20 mouse cellular contexts compared by ENCODE assay signal in genomic region chr5:149028394-149028793, GRCm38 (mm10). TPM values are rescaled to one million over a fixed set of nuclear protein-coding genes. Genes with fewer than 3 reads are reported as not detected.
"Had no signal": no experiment of that assay in that cellular context is flagged by ENCODE, and none has a peak within 500 bp of the region (broad histone marks: within the 10 kb centered on the region; RNA-seq: fewer than 3 reads in every experiment).

No protein-coding gene starts in this region.

- H3K27ac ChIP-seq: kidney, postnatal 0 days; layer of hippocampus, adult 2 months; liver, embryonic 15.5 days; lung, embryonic 15.5 days; midbrain, embryonic 10.5 days; stomach, embryonic 15.5 days had no signal

- DNase-seq: kidney, adult 11 months; kidney, adult 9 months; layer of hippocampus, adult 9-11 months; lung, adult 18-20 months; lung, postnatal 10 days; lung, postnatal 36 days; midbrain, embryonic 14.5 days; right cerebral cortex, postnatal 4 days; thymus, postnatal 25 days had no signal

- H3K9ac ChIP-seq: limb, embryonic 15.5 days; liver, embryonic 15.5 days; lung, embryonic 15.5 days; stomach, embryonic 15.5 days had no signal

- H3K27me3 ChIP-seq: limb, embryonic 15.5 days; liver, embryonic 15.5 days; lung, embryonic 15.5 days; megakaryocyte, embryonic 14.5 days; stomach, embryonic 15.5 days had no signal

- H3K4me2 ChIP-seq: limb, embryonic 15.5 days; liver, embryonic 15.5 days; lung, embryonic 15.5 days; stomach, embryonic 15.5 days had no signal

- H3K36me3 ChIP-seq: limb, embryonic 15.5 days; liver, embryonic 15.5 days; lung, embryonic 15.5 days; midbrain, embryonic 10.5 days; stomach, embryonic 15.5 days had no signal

- ATAC-seq: inflammation-experienced regulatory T-cells, adult 6 months had no signal

- H3K4me3 ChIP-seq: layer of hippocampus, adult 2 months; limb, embryonic 15.5 days; liver, embryonic 15.5 days; lung, embryonic 15.5 days; megakaryocyte, embryonic 14.5 days; midbrain, embryonic 10.5 days; stomach, embryonic 15.5 days had no signal

- H3K9me3 ChIP-seq: limb, embryonic 15.5 days; liver, embryonic 15.5 days; lung, embryonic 15.5 days; midbrain, embryonic 10.5 days; stomach, embryonic 15.5 days had no signal

RNA-seq across cellular contexts. Expression of gene Gm42791, which starts 33.4 kb away (rescaled TPM):
- polyA plus RNA-seq: inflammation-experienced regulatory T-cells, adult 6 months; kidney, postnatal 0 days; large intestine, adult 2 months; liver, embryonic 15.5 days; midbrain, embryonic 14.5 days; neural tube, embryonic 14.5 days had no signal
